In the genomic region with DNA sequence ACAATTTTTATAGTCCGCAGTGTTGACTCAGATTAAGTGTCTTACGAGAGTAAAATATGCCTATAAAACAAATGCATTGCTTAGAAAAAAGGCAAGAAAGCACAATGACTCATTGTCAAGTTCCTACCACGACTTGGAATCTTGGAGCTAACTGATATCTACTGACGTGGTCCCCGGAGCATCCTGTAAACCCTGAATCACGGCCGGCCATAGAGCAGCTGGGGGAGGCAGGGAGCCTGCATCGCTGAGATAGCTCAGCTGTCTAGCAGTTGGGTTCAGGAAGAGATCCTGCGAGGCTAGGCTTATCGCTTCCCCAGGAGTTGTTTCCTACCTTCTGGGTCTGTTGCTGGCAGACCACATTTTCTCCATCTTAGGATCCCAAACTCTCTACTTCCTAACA, we compare ENCODE assay signal across 21 mouse cellular contexts.
DNase-seq lines count a peak whose midpoint lies in the region; ATAC-seq and TF ChIP-seq lines count a peak whose summit lies in the region.
"Had no signal": no experiment of that assay in that cellular context is flagged by ENCODE, and none has a peak within 500 bp of the region (broad histone marks: within the 10 kb centered on the region; RNA-seq: fewer than 3 reads in every experiment).

No protein-coding gene starts in this region.

- ATAC-seq in cerebellum, adult (ENCODE audit: insufficient number of reproducible peaks, low FRiP score, low TSS enrichment) = no peak
- ATAC-seq: forebrain, embryonic 13.5 days; forebrain, embryonic 16.5 days; hindbrain, postnatal 0 days; inflammation-experienced regulatory T-cells, adult 6 months; intestine, embryonic 16.5 days had no signal

- TF ChIP-seq CTCF in layer of hippocampus, adult 2 months (conservative IDR thresholded peaks at IDR 0.05) = no peak

- no peak overlapping the region for H3K4me3 ChIP-seq in heart, embryonic 10.5 days
- H3K4me3 ChIP-seq in layer of hippocampus, adult 2 months = no peak overlapping the region
- H3K4me3 ChIP-seq: forebrain, embryonic 10.5 days; forebrain, embryonic 13.5 days; heart, adult 2 months; heart, embryonic 13.5 days had no signal

- H3K36me3 ChIP-seq in heart, embryonic 10.5 days = no peaks in the 10 kb centered on the region
- H3K36me3 ChIP-seq: forebrain, embryonic 10.5 days; heart, embryonic 13.5 days had no signal

- no peaks in the 10 kb centered on the region for H3K9me3 ChIP-seq in heart, embryonic 10.5 days
- H3K9me3 ChIP-seq: forebrain, embryonic 13.5 days had no signal

- H3K27me3 ChIP-seq in heart, embryonic 10.5 days (ENCODE audit: insufficient read depth, poor library complexity, severe bottlenecking) = no peaks in the 10 kb centered on the region
- H3K27me3 ChIP-seq: forebrain, embryonic 13.5 days; heart, embryonic 13.5 days had no signal

- WGBS in heart, embryonic 10.5 days = 29% methylated on average over 10 of the region's 10 CpGs

- no peak overlapping the region for H3K27ac ChIP-seq in heart, embryonic 10.5 days
- peak overlapping the region; percentile 29; the same call in 1 of the 2 replicates for H3K27ac ChIP-seq in layer of hippocampus, adult 2 months
- H3K27ac ChIP-seq: forebrain, embryonic 10.5 days; forebrain, embryonic 13.5 days; heart, adult 2 months; heart, embryonic 13.5 days; hindbrain, embryonic 14.5 days; hindbrain, postnatal 0 days had no signal

- H3K4me1 ChIP-seq in heart, embryonic 10.5 days = 0 out of 2 replicates have a peak, but pooled peaks cover 7% of the 10 kb centered on the region
- H3K4me1 ChIP-seq: forebrain, embryonic 10.5 days; forebrain, embryonic 13.5 days had no signal

- peak; percentile 72 for DNase-seq in heart, embryonic 10.5 days (ENCODE audit: low spot score)
- DNase-seq in heart, adult 8-10 months (ENCODE audit: low spot score) = no peak
- DNase-seq in layer of hippocampus, adult 2 months (ENCODE audit: low spot score in 2 of 2) = no peak
- no peak for DNase-seq in layer of hippocampus, postnatal 25 days (ENCODE audit: extremely low spot score in 1 of 2, low spot score in 1 of 2)
- DNase-seq in NIH3T3 (ENCODE audit: low read depth) = peak; percentile 57
- no peak for DNase-seq in retina, embryonic 14.5 days (ENCODE audit: low spot score)
- DNase-seq: cerebellum, adult 11-12 months; cerebellum, adult 8-10 months; cerebellum, postnatal 14 days; gastrocnemius, postnatal 14 days; heart, adult 2 months; kidney, adult 18-20 months had no signal

Comparison
In these comparisons a context has a peak if more than half of its experiments do, and no peak if none do; other contexts are left out.
1. DNase-seq: peak in heart, embryonic 10.5 days (single experiment) and NIH3T3 (single experiment); none in heart, adult 8-10 months (single experiment), layer of hippocampus, adult 2 months (0 of 2), layer of hippocampus, postnatal 25 days (0 of 2) and retina, embryonic 14.5 days (single experiment).